ENCODE assay signal across 8 mouse cellular contexts in the genomic region with DNA sequence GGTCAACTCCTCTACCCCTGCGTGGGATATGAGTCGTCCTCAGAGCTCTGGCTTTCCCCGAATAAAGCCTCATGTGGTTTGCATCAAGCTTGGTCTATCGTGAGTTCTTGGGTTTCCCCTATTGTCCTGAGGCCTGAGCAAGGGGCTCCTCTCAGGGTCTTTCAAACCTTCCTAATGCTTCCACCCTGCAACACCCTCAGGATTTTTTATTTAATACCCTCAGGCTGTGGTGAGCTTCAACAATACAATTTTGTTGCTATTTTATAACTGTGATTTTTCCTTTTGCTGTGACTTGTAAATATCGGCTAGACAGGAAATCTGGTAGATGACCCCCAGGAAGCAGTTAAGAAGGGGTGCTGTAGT. TPM values are rescaled to one million over a fixed set of nuclear protein-coding genes. Genes with fewer than 3 reads are reported as not detected.
DNase-seq lines count a peak whose midpoint lies in the region; ATAC-seq and TF ChIP-seq lines count a peak whose summit lies in the region.
"Not testable (repeated sequence)": the region's sequence is repeated elsewhere in the genome, so short reads cannot be mapped to it uniquely, and the experiment has no call there.

No protein-coding gene starts in this region.

- not testable (repeated sequence) for H3K9me3 ChIP-seq in forebrain, embryonic 13.5 days (replicated peaks); heart, embryonic 15.5 days (replicated peaks); intestine, embryonic 14.5 days (ENCODE audit: control insufficient read depth, low read length); liver, embryonic 15.5 days (replicated peaks); midbrain, embryonic 14.5 days (ENCODE audit: control insufficient read depth, low read length)

- H3K4me2 ChIP-seq in forebrain, embryonic 13.5 days: peak overlapping the region; percentile 84
- H3K4me2 ChIP-seq in heart, embryonic 15.5 days: peak overlapping the region; percentile 92
- H3K4me2 ChIP-seq in intestine, embryonic 14.5 days (ENCODE audit: low read length): peak overlapping the region; percentile 86
- not testable (repeated sequence) for H3K4me2 ChIP-seq in liver, embryonic 15.5 days
- H3K4me2 ChIP-seq in midbrain, embryonic 14.5 days (ENCODE audit: low read length): peak overlapping the region; percentile 73

- not testable (repeated sequence) for H3K27me3 ChIP-seq in forebrain, embryonic 13.5 days; heart, embryonic 15.5 days; intestine, embryonic 14.5 days (replicated peaks; ENCODE audit: control insufficient read depth, insufficient read depth, low read length); liver, embryonic 15.5 days; midbrain, embryonic 14.5 days (ENCODE audit: control insufficient read depth, insufficient read depth, low read length); small intestine, adult 2 months (ENCODE audit: control insufficient read depth, insufficient read depth, low read length)

- not testable (repeated sequence) for ATAC-seq in forebrain, embryonic 13.5 days; heart, embryonic 15.5 days (replicated peaks; ENCODE audit: insufficient number of reproducible peaks, insufficient read depth, low FRiP score, low read depth); intestine, embryonic 14.5 days (replicated peaks; ENCODE audit: low FRiP score, low TSS enrichment, low read depth); liver, embryonic 15.5 days (ENCODE audit: insufficient read depth)
- peak; percentile 18; the same call in 1 of the 2 replicates for ATAC-seq in midbrain, embryonic 14.5 days (ENCODE audit: low FRiP score, low TSS enrichment)

- not testable (repeated sequence) for H3K9ac ChIP-seq in forebrain, embryonic 13.5 days; heart, embryonic 15.5 days; intestine, embryonic 14.5 days (ENCODE audit: low read length); liver, embryonic 15.5 days; midbrain, embryonic 14.5 days (replicated peaks; ENCODE audit: low read length)

- not testable (repeated sequence) for H3K4me1 ChIP-seq in forebrain, embryonic 13.5 days; heart, embryonic 15.5 days (replicated peaks); intestine, embryonic 14.5 days (replicated peaks; ENCODE audit: control insufficient read depth, insufficient read depth, low read length); liver, embryonic 15.5 days (replicated peaks); midbrain, embryonic 14.5 days (ENCODE audit: control insufficient read depth, insufficient read depth, low read length); small intestine, adult 2 months (ENCODE audit: control insufficient read depth, insufficient read depth, insufficient read length, low read length)

- TF ChIP-seq CTCF in left cerebral cortex, adult 2 months (IDR thresholded peaks at IDR 0.05); small intestine, adult 2 months (IDR thresholded peaks at IDR 0.05; ENCODE audit: extremely low read depth, insufficient read length, insufficient replicate concordance, low read depth, low read length): not testable (repeated sequence)

- not testable (repeated sequence) for H3K27ac ChIP-seq in forebrain, embryonic 13.5 days; heart, embryonic 15.5 days; intestine, embryonic 14.5 days (ENCODE audit: low read depth); left cerebral cortex, adult 2 months; liver, embryonic 15.5 days (replicated peaks); small intestine, adult 2 months (ENCODE audit: insufficient read depth, low read depth, low read length)
- peak overlapping the region; percentile 81; the same call in 1 of the 2 replicates for H3K27ac ChIP-seq in midbrain, embryonic 14.5 days (replicated peaks; ENCODE audit: low read depth, low read length)

- not testable (repeated sequence) for H3K36me3 ChIP-seq in forebrain, embryonic 13.5 days (ENCODE audit: poor library complexity, severe bottlenecking); heart, embryonic 15.5 days; intestine, embryonic 14.5 days (ENCODE audit: control insufficient read depth, insufficient read depth, low read length); liver, embryonic 15.5 days (replicated peaks); midbrain, embryonic 14.5 days (ENCODE audit: control insufficient read depth, insufficient read depth, low read length); small intestine, adult 2 months (ENCODE audit: control insufficient read depth, insufficient read depth, low read length)

- peak; percentile 0 for DNase-seq in cerebellum, adult 11 months
- not testable (repeated sequence) for DNase-seq in intestine, embryonic 14.5 days (ENCODE audit: low spot score); left cerebral cortex, adult 2 months (ENCODE audit: extremely low spot score in 1 of 2, low spot score in 2 of 2); midbrain, embryonic 14.5 days

- 50% methylated on average over 5 of the region's 5 CpGs for WGBS in forebrain, embryonic 13.5 days
- WGBS in heart, embryonic 15.5 days: 66% methylated on average over 5 of the region's 5 CpGs
- WGBS in intestine, embryonic 14.5 days: 60% methylated on average over 5 of the region's 5 CpGs
- WGBS in liver, embryonic 15.5 days (ENCODE audit: insufficient replicate concordance): 39% methylated on average over 5 of the region's 5 CpGs
- 44% methylated on average over 5 of the region's 5 CpGs for WGBS in midbrain, embryonic 14.5 days
- 72% methylated on average over 5 of the region's 5 CpGs for WGBS in small intestine, adult 2 months

- intact Hi-C loops in left cerebral cortex, adult 2 months (cut with DNase I): not testable (repeated sequence)

- TF ChIP-seq POLR2A in small intestine, adult 2 months (IDR thresholded peaks at IDR 0.05; ENCODE audit: low read depth, low read length): not testable (repeated sequence)

- H3K4me3 ChIP-seq in forebrain, embryonic 13.5 days: peak overlapping the region; percentile 54; the same call in 1 of the 2 replicates
- peak overlapping the region; percentile 62 for H3K4me3 ChIP-seq in heart, embryonic 15.5 days
- H3K4me3 ChIP-seq in intestine, embryonic 14.5 days (ENCODE audit: low read depth, low read length): peak overlapping the region; percentile 47; the same call in 1 of the 2 replicates
- H3K4me3 ChIP-seq in left cerebral cortex, adult 2 months: peak overlapping the region; percentile 51
- H3K4me3 ChIP-seq in liver, embryonic 15.5 days (replicated peaks): peak overlapping the region; percentile 47; the same call in 1 of the 2 replicates
- H3K4me3 ChIP-seq in midbrain, embryonic 14.5 days (replicated peaks; ENCODE audit: low read depth, low read length): peak overlapping the region; percentile 55
- H3K4me3 ChIP-seq in small intestine, adult 2 months (ENCODE audit: low read depth, low read length): 0 out of 2 replicates have a peak overlapping the region, but pooled peaks have one; percentile 92

RNA-seq across cellular contexts. Expression of gene Pwp1, which starts 0.6 kb away (rescaled TPM):
- polyA plus RNA-seq in forebrain, embryonic 13.5 days (2015; fragmentation: Nextera tagmentation; extraction: Ambion mirVana): 79.9 and 86.4 TPM in 2 replicates
- polyA plus RNA-seq in heart, embryonic 15.5 days (2015; fragmentation: Nextera tagmentation; extraction: Ambion mirVana): 37.5 and 44.3 TPM in 2 replicates
- 82.1 and 85.0 TPM in 2 replicates for polyA plus RNA-seq in intestine, embryonic 14.5 days (2014; fragmentation: Nextera tagmentation; extraction: Ambion mirVana)
- total RNA-seq in left cerebral cortex, adult 2 months (2021): 10 to 100 TPM; 18.6 TPM
- polyA plus RNA-seq in liver, embryonic 15.5 days (2015; fragmentation: Nextera tagmentation; extraction: Ambion mirVana): 27.0 and 29.3 TPM in 2 replicates
- 66.7 and 78.1 TPM in 2 replicates for polyA plus RNA-seq in midbrain, embryonic 14.5 days (2014; fragmentation: Nextera tagmentation; extraction: Ambion mirVana)
- 2.0 and 3.4 TPM in 2 replicates for polyA plus RNA-seq in small intestine, adult 2 months (2012; rRNA removed)
